ENCODE assay signal across 12 mouse cellular contexts in genomic region chr19:32272475-32273260, GRCm38 (mm10).
DNase-seq lines count a peak whose midpoint lies in the region; ATAC-seq lines count a peak whose summit lies in the region.
"Had no signal": no experiment of that assay in that cellular context is flagged by ENCODE, and none has a peak within 500 bp of the region (broad histone marks: within the 10 kb centered on the region; RNA-seq: fewer than 3 reads in every experiment).

No protein-coding gene starts in this region.

- peak overlapping the region; percentile 55 for H3K27ac ChIP-seq in limb, embryonic 15.5 days
- no peak overlapping the region for H3K27ac ChIP-seq in limb, embryonic 10.5 days
- peak overlapping the region; percentile 99 for H3K27ac ChIP-seq in liver, embryonic 15.5 days (replicated peaks)
- H3K27ac ChIP-seq in midbrain, embryonic 13.5 days = no peak overlapping the region

- H3K9me3 ChIP-seq in limb, embryonic 15.5 days = no peaks in the 10 kb centered on the region
- no peaks in the 10 kb centered on the region for H3K9me3 ChIP-seq in limb, embryonic 10.5 days (replicated peaks)
- no peaks in the 10 kb centered on the region for H3K9me3 ChIP-seq in liver, embryonic 15.5 days (replicated peaks)
- H3K9me3 ChIP-seq in midbrain, embryonic 13.5 days = no peaks in the 10 kb centered on the region

- DNase-seq in limb, embryonic 10.5 days (ENCODE audit: low spot score) = no peak
- peak; percentile 84 for DNase-seq in c-Kit-positive CD71-positive TER-119-negative erythroid progenitor cells, embryonic 14.5 days (ENCODE audit: low read depth)
- peak; percentile 22 for DNase-seq in testis, postnatal 14 days (ENCODE audit: low spot score)
- DNase-seq in left cerebral cortex, adult 18-20 months (ENCODE audit: low spot score in 2 of 2) = no peak
- DNase-seq in cerebellum, postnatal 4 days (ENCODE audit: low spot score in 2 of 2) = no peak
- DNase-seq: cerebellum, adult 9-11 months; kidney, adult 18-20 months; left cerebral cortex, postnatal 4 days had no signal

- no peak for ATAC-seq in limb, embryonic 15.5 days (ENCODE audit: insufficient number of reproducible peaks, low FRiP score, low TSS enrichment, low read depth)
- ATAC-seq in liver, embryonic 15.5 days (ENCODE audit: insufficient read depth) = peak; percentile 95
- ATAC-seq in midbrain, embryonic 13.5 days = no peak

- no peak overlapping the region for H3K4me3 ChIP-seq in limb, embryonic 15.5 days
- H3K4me3 ChIP-seq in limb, embryonic 10.5 days = no peak overlapping the region
- H3K4me3 ChIP-seq in liver, embryonic 15.5 days (replicated peaks) = peak overlapping the region; percentile 47
- no peak overlapping the region for H3K4me3 ChIP-seq in midbrain, embryonic 13.5 days (replicated peaks)
- H3K4me3 ChIP-seq: myocyte had no signal

- H3K27me3 ChIP-seq in limb, embryonic 15.5 days = no peaks in the 10 kb centered on the region
- H3K27me3 ChIP-seq in limb, embryonic 10.5 days (ENCODE audit: low read depth, poor library complexity, severe bottlenecking) = no peaks in the 10 kb centered on the region
- H3K27me3 ChIP-seq in liver, embryonic 15.5 days = no peaks in the 10 kb centered on the region
- H3K27me3 ChIP-seq in midbrain, embryonic 13.5 days = no peaks in the 10 kb centered on the region

- WGBS in limb, embryonic 15.5 days = 42% methylated on average over 6 of the region's 6 CpGs
- WGBS in limb, embryonic 10.5 days = 65% methylated on average over 6 of the region's 6 CpGs
- 27% methylated on average over 6 of the region's 6 CpGs for WGBS in liver, embryonic 15.5 days (ENCODE audit: insufficient replicate concordance)
- WGBS in midbrain, embryonic 13.5 days = 82% methylated on average over 6 of the region's 6 CpGs

- H3K9ac ChIP-seq in limb, embryonic 15.5 days = no peak overlapping the region
- peak overlapping the region; percentile 61 for H3K9ac ChIP-seq in liver, embryonic 15.5 days
- H3K9ac ChIP-seq in midbrain, embryonic 13.5 days (replicated peaks) = no peak overlapping the region

- no peak overlapping the region for H3K4me2 ChIP-seq in limb, embryonic 15.5 days
- peak overlapping the region; percentile 74 for H3K4me2 ChIP-seq in liver, embryonic 15.5 days
- no peak overlapping the region for H3K4me2 ChIP-seq in midbrain, embryonic 13.5 days (replicated peaks)

- H3K4me1 ChIP-seq in limb, embryonic 15.5 days = peaks cover 34% of the 10 kb centered on the region
- H3K4me1 ChIP-seq in limb, embryonic 10.5 days = peaks cover 41% of the 10 kb centered on the region
- peaks cover 87% of the 10 kb centered on the region for H3K4me1 ChIP-seq in liver, embryonic 15.5 days (replicated peaks)
- H3K4me1 ChIP-seq in midbrain, embryonic 13.5 days (replicated peaks) = peaks cover 5% of the 10 kb centered on the region; the same call in 1 of the 2 replicates

- no peaks in the 10 kb centered on the region for H3K36me3 ChIP-seq in limb, embryonic 15.5 days
- no peaks in the 10 kb centered on the region for H3K36me3 ChIP-seq in limb, embryonic 10.5 days
- no peaks in the 10 kb centered on the region for H3K36me3 ChIP-seq in liver, embryonic 15.5 days (replicated peaks)
- H3K36me3 ChIP-seq in midbrain, embryonic 13.5 days = no peaks in the 10 kb centered on the region

Comparison
In these comparisons a context has a peak if more than half of its experiments do, and no peak if none do; other contexts are left out.
1. H3K27ac ChIP-seq: peak in limb, embryonic 15.5 days (single experiment) and liver, embryonic 15.5 days (single experiment); none in limb, embryonic 10.5 days (single experiment) and midbrain, embryonic 13.5 days (single experiment).
2. DNase-seq: peak in c-Kit-positive CD71-positive TER-119-negative erythroid progenitor cells, embryonic 14.5 days (single experiment) and testis, postnatal 14 days (single experiment); none in limb, embryonic 10.5 days (single experiment), left cerebral cortex, adult 18-20 months (0 of 2) and cerebellum, postnatal 4 days (0 of 2).